Mouse (Mus musculus): ENCODE measurements around the gene Stk11. TPM values are rescaled to one million over a fixed set of nuclear protein-coding genes. Genes with fewer than 3 reads are reported as not detected.
A peak's percentile ranks its signal among the peaks of the same experiment; 100 is the strongest.

Gene Stk11
- polyA plus RNA-seq, 1 experiment, result 77.3 TPM

DNA sequence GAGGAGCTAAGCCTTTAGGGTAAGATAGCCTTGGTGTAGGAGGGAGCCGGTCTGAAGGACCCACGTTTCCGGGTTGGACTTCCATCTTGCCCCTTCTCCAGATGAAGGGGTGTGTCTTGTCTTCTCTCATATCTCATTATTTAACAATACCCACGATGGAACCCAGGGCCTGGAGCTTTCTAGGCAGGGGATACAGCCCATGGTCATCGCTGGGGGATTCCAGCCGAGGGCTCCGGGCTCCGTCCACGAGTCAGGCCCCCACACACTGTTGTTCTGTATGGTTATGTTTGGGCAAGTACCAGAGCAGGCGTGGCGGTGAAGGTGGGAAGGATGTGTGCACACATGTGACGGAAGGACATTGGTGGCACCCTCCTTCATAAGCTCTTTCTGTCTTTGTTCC is 28.6 kb downstream of the Stk11 start:
- DNase-seq (ENCODE audit: low spot score), result no peak

- peak; percentile 61 for DNase-seq (ENCODE audit: low spot score)
These were observed 29.5 kb downstream of the Stk11 start for GRCm38 (mm10) chr10:80144864-80145838.

DNA sequence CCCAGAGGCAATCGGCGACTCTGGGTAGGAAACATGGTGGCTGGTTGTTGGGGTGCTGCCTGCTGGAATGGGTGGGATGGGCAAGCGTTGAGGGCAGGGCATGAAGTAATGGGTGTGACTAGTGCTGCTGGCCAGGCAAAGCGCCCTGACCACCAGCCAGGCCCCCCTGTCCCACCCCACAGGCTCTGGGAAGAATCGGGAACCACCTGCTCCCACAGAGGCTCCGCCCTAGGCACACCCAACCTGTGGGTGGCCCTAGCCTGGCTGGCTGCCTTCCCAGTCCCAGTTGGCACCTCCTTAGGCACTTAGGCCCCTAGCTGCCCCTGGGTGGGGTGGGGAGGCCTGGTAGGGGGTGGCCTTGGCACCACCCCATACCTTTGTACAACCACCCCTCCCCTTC is 30.3 kb downstream of the Stk11 start:
- no peak for DNase-seq (ENCODE audit: low spot score)

DNA sequence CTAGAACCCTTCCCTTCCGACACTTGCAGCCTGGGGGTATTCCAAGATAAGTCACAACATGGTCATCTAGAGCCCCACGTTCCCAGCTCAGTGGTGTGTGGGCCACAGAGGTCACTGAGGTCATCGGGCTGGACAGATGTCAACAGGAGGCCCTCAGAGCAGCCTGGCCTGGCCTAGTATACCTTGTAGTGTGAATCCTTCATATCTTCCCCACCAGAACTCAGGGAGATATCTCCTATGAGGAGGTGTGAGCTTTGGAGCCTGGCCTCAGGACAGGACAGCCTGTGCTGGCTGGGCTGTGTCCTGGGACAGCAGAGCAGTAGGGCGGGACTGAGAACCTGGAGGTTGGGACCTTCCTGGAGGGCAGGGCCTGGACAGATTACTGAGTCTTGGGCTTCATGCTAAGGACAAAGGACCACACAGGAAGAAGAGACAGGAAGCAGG is 31.0 kb downstream of the Stk11 start:
- DNase-seq (ENCODE audit: low spot score), result no peak

- no peak for DNase-seq (ENCODE audit: low spot score)
These were observed 31.6 kb downstream of the Stk11 start for GRCm38 (mm10) chr10:80147146-80147718.

DNA sequence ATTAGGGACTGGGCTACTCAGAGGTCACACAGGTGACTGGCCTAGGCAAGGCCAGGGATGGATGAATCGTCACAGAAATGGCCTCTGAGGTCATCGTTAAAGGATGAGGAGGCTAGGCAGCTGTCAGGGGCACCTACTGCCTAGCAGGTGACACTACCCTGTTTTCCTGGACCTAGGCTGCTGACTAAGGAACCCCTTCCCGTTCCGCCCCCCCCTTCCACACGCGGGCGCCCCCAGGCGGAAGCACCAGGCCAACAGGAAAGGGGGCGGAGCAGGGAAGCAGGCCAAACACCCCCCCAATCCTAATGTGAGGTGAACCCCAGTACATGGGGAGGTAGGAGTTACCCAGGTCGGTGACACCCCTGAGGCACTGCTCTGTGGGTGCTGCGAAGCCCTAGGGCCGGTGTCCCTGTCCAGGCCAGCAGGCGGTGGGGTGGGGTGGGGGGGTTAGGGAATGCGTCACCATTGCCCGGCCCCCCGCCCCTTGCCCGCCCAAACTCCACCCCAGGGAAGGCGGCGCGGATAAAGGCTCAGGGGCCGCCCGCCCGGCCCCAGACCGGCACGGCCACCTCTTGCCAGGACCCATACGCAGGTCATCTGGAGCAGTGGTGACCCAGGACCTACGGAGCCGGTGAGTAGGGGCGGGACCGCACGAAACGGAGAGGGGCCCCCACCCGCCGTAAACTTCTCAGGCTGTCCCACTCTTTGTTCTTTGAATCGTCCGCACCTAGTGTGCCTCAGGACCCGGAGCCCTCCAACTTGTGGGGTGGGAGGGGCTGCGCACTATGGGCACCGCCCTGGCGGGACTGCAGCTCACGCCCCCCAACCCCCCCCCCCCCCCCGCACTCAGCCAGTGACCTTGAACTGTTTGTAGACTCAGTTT is 32.4 kb downstream of the Stk11 start, which contains the start of gene Midn:
Midn (plus strand) TSS at position 554 of the 883 bp plus-strand sequence.
- peak; percentile 90 for DNase-seq (ENCODE audit: low spot score)

DNA sequence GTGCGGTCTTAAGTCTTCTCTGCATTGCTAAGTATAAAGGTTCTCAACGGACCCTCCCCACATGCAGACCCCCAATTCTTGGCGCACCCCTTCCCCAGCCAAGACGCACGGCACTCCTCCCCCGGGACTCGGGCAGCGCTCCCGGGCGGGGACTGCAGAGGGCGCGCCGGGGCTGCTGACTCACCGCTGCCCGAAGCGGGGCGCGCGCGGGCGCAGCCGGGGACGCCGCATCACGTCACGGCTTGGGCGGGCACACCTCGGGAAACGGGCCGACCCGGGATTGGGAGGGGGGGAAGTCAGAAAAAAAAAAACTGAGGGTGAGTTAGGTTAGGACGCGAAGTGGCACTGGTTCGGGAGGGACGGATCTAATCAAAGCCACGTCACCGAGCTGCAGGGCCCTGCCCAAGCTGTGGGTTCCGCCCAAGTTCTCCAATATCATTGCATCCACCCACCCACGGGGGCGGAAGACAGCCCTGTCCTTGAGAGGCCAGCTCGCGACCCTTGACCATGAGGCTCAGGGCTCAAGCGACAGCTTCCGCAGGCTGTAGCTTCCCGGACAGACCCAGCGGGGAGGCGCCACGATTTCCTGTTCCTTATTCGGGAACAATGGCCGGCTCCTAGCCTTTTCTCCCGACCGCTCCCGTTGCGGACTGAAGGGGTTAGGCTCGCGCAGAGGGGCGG is 33.1 kb downstream of the Stk11 start:
- peak; percentile 96 for DNase-seq (ENCODE audit: low spot score)

DNA sequence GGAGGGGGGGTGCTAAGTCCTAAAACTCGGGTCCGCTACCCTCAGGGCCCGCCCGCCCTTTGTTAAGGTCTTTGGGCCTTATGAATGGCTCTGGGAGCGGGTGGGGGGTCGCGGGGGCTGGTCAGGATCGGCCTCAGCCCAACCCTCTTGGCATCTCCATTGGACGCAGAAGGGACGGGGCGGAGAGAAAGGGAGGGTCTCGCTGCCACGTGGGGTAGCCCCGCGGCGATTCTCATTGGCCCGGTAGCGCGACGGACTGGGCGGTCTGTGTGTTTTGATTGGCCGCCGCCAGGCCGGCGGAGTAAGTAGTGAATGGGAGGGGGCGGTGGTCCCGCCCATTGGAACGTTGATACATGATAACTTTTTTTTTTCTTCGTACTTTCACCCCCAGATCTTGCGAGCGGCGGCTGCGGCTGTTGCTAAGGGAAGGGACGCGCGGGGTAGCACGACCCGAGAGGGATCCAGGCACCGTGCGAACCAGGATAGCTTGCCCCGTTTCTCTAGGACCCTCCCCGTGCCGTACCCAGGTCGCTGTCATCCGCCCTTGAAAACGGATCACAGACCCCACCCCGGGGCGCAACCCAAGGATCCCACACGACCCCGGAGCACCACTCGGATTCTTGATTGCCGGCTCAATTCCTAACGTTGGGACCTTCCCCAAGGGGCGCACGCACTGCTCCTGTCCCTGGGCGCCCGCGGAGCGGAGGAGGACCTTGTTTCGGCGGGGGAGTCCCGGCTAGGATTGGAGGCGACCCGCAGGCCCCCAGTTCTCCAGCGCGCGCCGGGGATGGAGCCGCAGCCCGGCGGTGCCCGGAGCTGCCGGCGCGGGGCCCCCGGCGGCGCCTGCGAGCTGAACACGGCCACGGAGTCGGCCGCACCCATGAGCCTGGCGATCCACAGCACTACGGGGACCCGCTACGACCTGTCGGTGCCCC is 34.0 kb downstream of the Stk11 start:
- DNase-seq (ENCODE audit: low spot score), result peak; percentile 88

GRCm38 (mm10) chr10:80150226-80151210 is 34.9 kb downstream of the Stk11 start:
- peak; percentile 68 for DNase-seq (ENCODE audit: low spot score)

DNA sequence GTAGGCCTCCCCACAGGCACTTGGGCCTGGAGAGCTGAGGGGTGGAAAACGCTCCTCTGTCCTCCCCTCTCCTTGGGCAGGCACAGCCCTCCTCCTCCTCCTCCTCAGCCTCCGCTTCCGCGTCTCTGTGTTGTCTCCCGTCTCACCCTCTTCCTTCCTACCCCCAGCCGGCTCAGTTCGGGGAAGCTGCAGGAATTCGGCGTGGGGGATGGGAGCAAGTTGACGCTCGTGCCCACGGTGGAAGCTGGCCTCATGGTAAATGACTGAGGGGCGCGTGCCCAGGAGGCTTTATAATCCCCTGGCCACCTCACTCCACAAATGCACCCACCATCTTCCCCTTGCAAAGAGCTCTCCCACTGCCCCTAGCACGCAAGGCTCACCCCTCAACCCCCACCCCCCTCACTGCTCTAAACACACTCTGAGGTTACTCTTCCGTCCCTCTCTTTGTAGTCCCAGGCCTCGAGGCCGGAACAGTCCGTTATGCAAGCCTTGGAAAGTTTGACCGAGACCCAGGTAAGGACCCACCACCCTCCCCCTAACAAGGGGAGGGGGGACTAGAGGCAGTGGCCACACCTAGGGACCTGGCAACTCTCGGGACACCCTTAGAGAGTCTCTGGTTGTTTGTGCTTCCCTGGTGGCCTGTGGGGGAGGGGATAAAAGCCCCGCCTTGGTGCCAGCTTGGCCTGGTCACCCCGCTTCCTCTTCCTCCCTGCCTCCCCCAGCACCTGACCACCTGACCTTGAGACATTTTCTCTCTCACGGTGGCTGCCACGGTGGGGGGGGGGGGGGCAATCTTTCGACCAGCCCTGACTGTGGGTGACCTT is 35.8 kb downstream of the Stk11 start:
- DNase-seq (ENCODE audit: low spot score), result peak; percentile 58

- DNase-seq (ENCODE audit: low spot score), result no peak
These were observed 36.7 kb downstream of the Stk11 start for GRCm38 (mm10) chr10:80152071-80152872.

DNA sequence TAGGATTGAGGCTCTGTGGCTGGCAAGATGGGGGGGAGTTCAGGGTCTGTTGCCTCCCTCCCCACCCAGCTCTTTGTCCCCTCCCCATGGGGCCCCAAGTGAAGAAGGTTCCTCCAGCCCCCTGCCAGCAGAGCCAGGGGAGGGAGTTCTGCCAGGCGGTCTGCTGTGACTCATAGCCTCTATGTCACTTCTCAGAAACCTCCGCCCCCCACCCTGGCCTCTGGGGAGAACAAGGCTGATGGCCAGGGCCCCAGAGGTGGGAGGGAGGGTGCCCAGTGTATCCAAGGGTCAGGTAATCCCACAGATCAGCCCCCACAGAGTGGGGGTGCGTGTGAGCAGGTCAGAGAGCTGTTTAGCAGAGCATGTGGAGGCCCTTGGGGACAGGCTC is 37.3 kb downstream of the Stk11 start:
- DNase-seq (ENCODE audit: low spot score), result no peak

- no peak for DNase-seq (ENCODE audit: low spot score)
These were observed 38.1 kb downstream of the Stk11 start for GRCm38 (mm10) chr10:80153713-80154112.

GRCm38 (mm10) chr10:80154384-80154783 is 38.8 kb downstream of the Stk11 start:
- no peak for DNase-seq (ENCODE audit: low spot score)

- DNase-seq (ENCODE audit: low spot score), result no peak
These were observed 39.7 kb downstream of the Stk11 start for GRCm38 (mm10) chr10:80155277-80155676.

DNA sequence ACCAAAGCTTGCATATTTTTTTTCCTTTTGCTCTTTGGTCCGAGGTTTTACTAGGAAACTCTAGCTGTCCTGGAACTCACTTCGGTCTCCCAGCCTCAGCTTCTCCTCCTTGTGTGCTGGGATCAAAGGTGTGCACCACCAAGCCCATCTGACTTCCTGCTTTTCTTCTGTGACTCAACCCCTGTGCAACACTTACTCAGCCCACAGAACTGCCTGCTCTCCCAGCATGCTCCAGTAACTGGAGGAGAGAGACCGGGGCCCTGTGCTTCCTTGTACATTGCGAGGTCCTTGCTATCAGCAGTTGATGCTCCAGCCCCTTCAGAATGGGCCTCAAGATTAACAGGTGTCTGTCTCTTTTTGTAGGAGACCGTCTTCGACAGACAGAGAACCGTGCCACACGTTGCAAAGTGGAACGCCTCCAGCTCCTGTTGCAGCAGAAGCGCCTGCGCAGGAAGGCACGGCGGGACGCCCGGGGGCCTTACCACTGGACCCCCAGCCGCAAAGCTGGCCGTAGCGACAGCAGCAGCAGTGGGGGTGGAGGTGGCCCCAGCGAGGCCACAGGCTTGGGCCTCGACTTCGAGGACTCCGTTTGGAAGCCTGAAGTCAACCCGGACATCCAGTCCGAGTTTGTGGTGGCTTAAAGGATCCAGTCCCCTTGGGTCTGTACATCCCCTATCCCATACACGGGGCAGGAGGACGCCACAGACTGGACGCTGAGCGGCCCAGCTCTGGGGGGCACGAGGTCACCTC is 40.6 kb downstream of the Stk11 start:
- no peak for DNase-seq (ENCODE audit: low spot score)

DNA sequence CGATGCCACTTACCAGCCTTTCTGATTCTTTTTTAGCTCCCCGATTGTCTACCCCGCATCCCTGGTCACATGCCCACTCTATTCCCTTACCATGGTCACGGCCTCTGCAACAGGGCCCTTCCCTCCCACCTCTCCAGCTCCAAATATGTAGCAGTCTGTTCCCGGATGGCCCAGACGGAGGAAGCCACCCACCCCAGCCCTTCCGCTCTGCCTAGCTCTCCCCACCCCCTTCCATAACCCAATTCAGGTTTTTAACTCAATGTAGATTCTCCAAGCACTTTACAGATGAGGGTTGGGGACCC is 41.1 kb downstream of the Stk11 start:
- DNase-seq (ENCODE audit: low spot score), result no peak
